Mouse (Mus musculus) lung, adult 2 months (tissue): ENCODE data around the gene Acot8.

Experiments
- CTCF ChIP-seq: fragments of 200-500 bp; IDR thresholded peaks from 2 replicates; pipeline ENCODE4 v1.5.1; 2011; ENCODE audit warnings: mild to moderate bottlenecking, low read length, control low read depth; ENCODE audit not compliant: insufficient read depth
- POLR2A ChIP-seq: fragments of 200-500 bp; IDR thresholded peaks from 2 replicates; pipeline ENCODE4 v1.6.1; 2011; ENCODE audit warnings: low read depth, mild to moderate bottlenecking, control low read depth, low read length, borderline replicate concordance; ENCODE audit errors: extremely low read depth

- TF ChIP-seq CTCF (no peak), POLR2A (no peak)
Observed at GRCm38 (mm10) chr2:164831029-164831428, 26.3 kb upstream of the Acot8 start.
